Mouse (Mus musculus) neural tube, embryonic 15.5 days (tissue): ENCODE measurements at regions not wholly inside any gene's neighbourhood (a gene's known extent, or its start where the extent isn't known, plus 50 kb on each side); places are given as distances from the start of the nearest gene placed in this dataset.

Source experiments
- ATAC-seq: fragments of 200-750 bp; cut with Nextera tagmentation; 2 replicates; pipeline ENCODE4 v1.8.0; 2017; ENCODE audit warnings: mild to moderate bottlenecking, moderate TSS enrichment, moderate library complexity; ENCODE audit not compliant: low FRiP score
- H3K27ac ChIP-seq: fragments of 300-500 bp; sonication (generic); replicated peaks from 2 replicates; pipeline ENCODE4 v1.5.1; 2015; ENCODE audit warnings: mild to moderate bottlenecking, inconsistent platforms
- H3K27me3 ChIP-seq: fragments of 300-500 bp; sonication (generic); replicated peaks from 2 replicates; pipeline ENCODE4 v1.6.1; 2015; ENCODE audit warnings: inconsistent platforms
- H3K36me3 ChIP-seq: fragments of 300-500 bp; sonication (generic); 2 replicates; pipeline ENCODE4 v1.6.1; 2015; ENCODE audit warnings: inconsistent platforms
- H3K4me1 ChIP-seq: fragments of 300-500 bp; sonication (generic); 2 replicates; pipeline ENCODE4 v1.6.1; 2015; ENCODE audit warnings: inconsistent platforms
- H3K4me2 ChIP-seq: fragments of 300-500 bp; sonication (generic); 2 replicates; pipeline ENCODE4 v1.6.1; 2015; ENCODE audit warnings: inconsistent platforms, mild to moderate bottlenecking, moderate library complexity
- H3K4me3 ChIP-seq: fragments of 300-500 bp; sonication (generic); replicated peaks from 2 replicates; pipeline ENCODE4 v1.5.1; 2015; ENCODE audit warnings: mild to moderate bottlenecking, inconsistent platforms
- H3K9ac ChIP-seq: fragments of 300-500 bp; sonication (generic); replicated peaks from 2 replicates; pipeline ENCODE4 v1.6.1; 2015; ENCODE audit warnings: mild to moderate bottlenecking, inconsistent platforms
- H3K9me3 ChIP-seq: fragments of 300-500 bp; sonication (generic); replicated peaks from 2 replicates; pipeline ENCODE4 v1.6.1; 2016; ENCODE audit warnings: inconsistent platforms
- WGBS: fragments of 180-500 bp; shearing (Covaris S2); methylation state at CpG from one replicate; pipeline ENCODE4 v1.1.7; 2015; ENCODE audit warnings: mixed read lengths; 5-methylcytosine and 5-hydroxymethylcytosine counted together

DNA sequence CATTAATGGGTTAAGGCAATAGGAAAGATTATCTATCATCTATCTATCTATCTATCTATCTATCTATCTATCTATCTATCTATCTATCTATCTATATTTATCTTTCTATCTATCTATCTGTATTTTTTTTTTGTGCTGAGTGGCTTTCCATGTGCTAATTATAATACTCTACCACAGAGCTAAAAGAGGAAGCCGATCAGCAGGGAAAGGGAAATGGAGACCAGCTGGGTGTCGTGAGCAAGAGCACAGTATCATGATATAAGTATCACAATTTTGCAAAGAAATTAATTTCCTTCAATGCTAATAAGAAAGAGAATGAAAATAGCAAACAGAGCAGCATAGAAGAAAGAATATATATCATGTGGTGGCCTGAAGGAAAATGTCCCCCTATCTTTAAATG lies 69.6 kb downstream of the Cldn1 start:
- Histone ChIP-seq H3K36me3 (no peaks in the 10 kb centered on the region), H3K27ac (no peak overlapping the region), H3K9me3 (no peaks in the 10 kb centered on the region), H3K9ac (no peak overlapping the region), H3K4me1 (no peaks in the 10 kb centered on the region), H3K4me2 (no peak overlapping the region), H3K27me3 (no peaks in the 10 kb centered on the region), H3K4me3 (no peak overlapping the region)
- no peak for ATAC-seq
- 78% methylated on average over 2 of the region's 2 CpGs for WGBS

GRCm38 (mm10) chr16:26291692-26292091 lies 79.9 kb downstream of the Cldn1 start:
- Histone ChIP-seq H3K4me2 (no peak overlapping the region), H3K4me3 (no peak overlapping the region), H3K27me3 (no peaks in the 10 kb centered on the region), H3K9me3 (no peaks in the 10 kb centered on the region), H3K36me3 (no peaks in the 10 kb centered on the region), H3K9ac (no peak overlapping the region), H3K4me1 (no peaks in the 10 kb centered on the region), H3K27ac (no peak overlapping the region)
- WGBS: 76% methylated on average over 2 of the region's 2 CpGs
- no peak for ATAC-seq

- ATAC-seq: no peak
- H3K4me1 ChIP-seq: no peaks in the 10 kb centered on the region
- no peak overlapping the region for H3K27ac ChIP-seq
- no peaks in the 10 kb centered on the region for H3K36me3 ChIP-seq
- H3K4me2 ChIP-seq: no peak overlapping the region
- no peak overlapping the region for H3K9ac ChIP-seq
- no peak overlapping the region for H3K4me3 ChIP-seq
- H3K9me3 ChIP-seq: no peaks in the 10 kb centered on the region
- WGBS: 85% methylated on average over 1 of the region's 1 CpGs
- no peaks in the 10 kb centered on the region for H3K27me3 ChIP-seq
These were observed 86.0 kb downstream of the Cldn1 start for GRCm38 (mm10) chr16:26285627-26286026.

DNA sequence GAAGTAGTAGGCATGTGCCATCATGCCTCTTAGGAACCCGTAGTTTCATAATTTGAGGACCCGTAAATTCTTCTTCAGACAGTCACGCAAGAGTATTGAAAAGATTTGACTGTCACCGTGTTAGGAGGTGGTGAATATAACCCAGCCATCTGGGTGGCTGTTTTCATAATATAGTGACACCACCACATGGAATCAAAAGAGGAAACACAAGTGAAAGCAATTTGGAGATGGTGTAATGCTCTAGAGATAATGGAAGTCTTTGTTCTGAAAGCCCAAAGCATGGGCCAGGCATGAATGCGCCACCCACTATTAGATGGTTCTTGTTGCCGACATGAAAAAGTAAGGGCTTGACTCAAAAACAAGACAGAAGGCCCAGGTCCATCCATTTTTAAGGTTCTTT lies 86.9 kb downstream of the Cldn1 start:
- Histone ChIP-seq H3K4me3 (no peak overlapping the region), H3K27ac (no peak overlapping the region), H3K4me1 (no peaks in the 10 kb centered on the region), H3K9me3 (no peaks in the 10 kb centered on the region), H3K27me3 (no peaks in the 10 kb centered on the region), H3K9ac (no peak overlapping the region), H3K4me2 (no peak overlapping the region), H3K36me3 (no peaks in the 10 kb centered on the region)
- 92% methylated on average over 6 of the region's 6 CpGs for WGBS
- no peak for ATAC-seq

DNA sequence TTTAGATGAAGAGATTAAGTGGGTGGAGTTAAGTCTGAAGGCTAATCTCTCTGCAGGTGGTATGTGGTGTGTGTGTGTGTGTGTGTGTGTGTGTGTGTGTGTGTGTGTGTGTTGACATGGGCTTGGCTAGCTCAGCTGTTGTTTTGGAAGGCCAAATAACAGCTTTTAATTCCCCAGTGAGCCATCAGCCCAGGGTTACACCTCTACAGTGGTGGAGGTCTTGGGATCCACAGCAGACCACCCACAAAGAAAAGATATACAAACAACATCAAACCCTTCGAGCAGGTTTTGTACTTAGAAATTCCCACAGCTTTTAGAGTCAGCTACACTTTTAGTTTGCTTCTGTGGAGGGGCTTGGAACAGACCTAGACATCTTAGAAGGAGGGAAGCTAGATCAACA lies 89.2 kb downstream of the Cldn1 start:
- no peak overlapping the region for H3K4me2 ChIP-seq
- no peaks in the 10 kb centered on the region for H3K9me3 ChIP-seq
- H3K4me1 ChIP-seq: no peaks in the 10 kb centered on the region
- no peaks in the 10 kb centered on the region for H3K27me3 ChIP-seq
- no peak overlapping the region for H3K9ac ChIP-seq
- H3K27ac ChIP-seq: no peak overlapping the region
- no peaks in the 10 kb centered on the region for H3K36me3 ChIP-seq
- no peak for ATAC-seq
- 45% methylated on average over 1 of the region's 1 CpGs for WGBS
- no peak overlapping the region for H3K4me3 ChIP-seq

- no peak for ATAC-seq
- Histone ChIP-seq H3K4me1 (no peaks in the 10 kb centered on the region), H3K27me3 (no peaks in the 10 kb centered on the region), H3K36me3 (no peaks in the 10 kb centered on the region), H3K9me3 (no peaks in the 10 kb centered on the region), H3K9ac (no peak overlapping the region), H3K27ac (no peak overlapping the region), H3K4me3 (no peak overlapping the region), H3K4me2 (no peak overlapping the region)
- 91% methylated on average over 2 of the region's 2 CpGs for WGBS
These were observed 90.1 kb downstream of the Cldn1 start for GRCm38 (mm10) chr16:26281496-26281895.

GRCm38 (mm10) chr16:26276789-26277188 lies 94.9 kb downstream of the Cldn1 start:
- H3K36me3 ChIP-seq: no peaks in the 10 kb centered on the region
- ATAC-seq: no peak
- H3K4me3 ChIP-seq: no peak overlapping the region
- H3K9me3 ChIP-seq: no peaks in the 10 kb centered on the region
- H3K4me2 ChIP-seq: no peak overlapping the region
- no peaks in the 10 kb centered on the region for H3K27me3 ChIP-seq
- no peak overlapping the region for H3K9ac ChIP-seq
- no peaks in the 10 kb centered on the region for H3K4me1 ChIP-seq
- WGBS: 100% methylated on average over 1 of the region's 1 CpGs
- H3K27ac ChIP-seq: no peak overlapping the region

DNA sequence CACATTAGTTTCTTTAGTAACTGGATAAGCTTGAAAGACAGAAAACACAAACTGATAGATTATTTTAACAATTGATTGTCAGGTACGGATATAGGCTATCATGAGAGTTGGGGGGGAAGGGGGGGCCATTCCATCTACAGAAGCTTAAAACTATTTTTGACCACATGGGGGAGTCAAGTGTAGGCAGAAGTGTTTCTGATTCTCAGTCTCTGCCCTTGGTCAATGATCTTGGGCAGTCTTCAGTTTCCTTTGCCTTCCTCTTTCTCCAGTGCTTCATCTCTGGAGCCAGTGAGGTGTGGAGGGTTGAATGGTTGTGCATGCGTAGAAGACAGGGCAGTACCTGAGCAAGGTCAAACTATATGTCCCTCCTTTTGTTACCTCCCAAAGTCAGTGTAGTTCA lies 118.8 kb downstream of the Cldn1 start:
- Histone ChIP-seq H3K36me3 (no peaks in the 10 kb centered on the region), H3K4me3 (no peak overlapping the region), H3K27me3 (no peaks in the 10 kb centered on the region), H3K4me1 (no peaks in the 10 kb centered on the region), H3K9me3 (no peaks in the 10 kb centered on the region), H3K9ac (no peak overlapping the region), H3K4me2 (no peak overlapping the region), H3K27ac (no peak overlapping the region)
- WGBS: 71% methylated on average over 2 of the region's 2 CpGs
- no peak for ATAC-seq

- H3K4me1 ChIP-seq: no peaks in the 10 kb centered on the region
- 85% methylated on average over 5 of the region's 5 CpGs for WGBS
- no peaks in the 10 kb centered on the region for H3K9me3 ChIP-seq
- no peaks in the 10 kb centered on the region for H3K27me3 ChIP-seq
- no peak overlapping the region for H3K4me2 ChIP-seq
- no peaks in the 10 kb centered on the region for H3K36me3 ChIP-seq
- no peak overlapping the region for H3K9ac ChIP-seq
- H3K27ac ChIP-seq: no peak overlapping the region
- ATAC-seq: no peak
- H3K4me3 ChIP-seq: no peak overlapping the region
These were observed 119.9 kb downstream of the Cldn1 start for GRCm38 (mm10) chr16:26251698-26252097.

- ATAC-seq: no peak
- no peaks in the 10 kb centered on the region for H3K36me3 ChIP-seq
- H3K4me2 ChIP-seq: no peak overlapping the region
- no peaks in the 10 kb centered on the region for H3K4me1 ChIP-seq
- H3K9ac ChIP-seq: no peak overlapping the region
- no peak overlapping the region for H3K27ac ChIP-seq
- WGBS: 83% methylated on average over 2 of the region's 2 CpGs
- H3K9me3 ChIP-seq: no peaks in the 10 kb centered on the region
- no peaks in the 10 kb centered on the region for H3K27me3 ChIP-seq
- H3K4me3 ChIP-seq: no peak overlapping the region
These were observed 120.6 kb downstream of the Cldn1 start for GRCm38 (mm10) chr16:26251027-26251426.

- no peaks in the 10 kb centered on the region for H3K27me3 ChIP-seq
- no peaks in the 10 kb centered on the region for H3K4me1 ChIP-seq
- H3K4me3 ChIP-seq: no peak overlapping the region
- H3K9me3 ChIP-seq: no peaks in the 10 kb centered on the region
- no peak overlapping the region for H3K9ac ChIP-seq
- H3K36me3 ChIP-seq: no peaks in the 10 kb centered on the region
- no peak overlapping the region for H3K27ac ChIP-seq
- ATAC-seq: no peak
- H3K4me2 ChIP-seq: no peak overlapping the region
These were observed 122.7 kb downstream of the Cldn1 start for GRCm38 (mm10) chr16:26248939-26249338.

DNA sequence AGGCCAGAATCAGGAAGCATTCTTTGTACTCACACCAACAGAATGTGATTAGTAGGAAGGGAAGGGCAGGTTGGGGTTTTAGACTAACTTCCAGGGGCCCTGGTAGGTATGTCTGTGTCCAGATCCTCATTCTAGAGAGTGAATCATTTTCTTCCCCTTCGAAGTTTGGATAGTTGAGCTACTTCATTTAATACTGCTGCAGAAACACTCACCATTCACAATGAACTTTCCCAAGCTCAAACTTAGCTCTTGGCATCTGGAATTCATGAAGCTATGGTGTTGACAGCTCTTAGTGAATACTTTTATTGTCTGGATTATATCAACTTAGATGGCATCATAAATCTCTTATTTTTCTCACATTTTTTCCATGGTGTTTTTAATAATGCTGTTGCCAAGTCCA lies 123.7 kb downstream of the Cldn1 start:
- no peak overlapping the region for H3K4me3 ChIP-seq
- H3K36me3 ChIP-seq: no peaks in the 10 kb centered on the region
- no peak for ATAC-seq
- H3K27ac ChIP-seq: no peak overlapping the region
- H3K9ac ChIP-seq: no peak overlapping the region
- WGBS: 93% methylated on average over 1 of the region's 1 CpGs
- H3K4me2 ChIP-seq: no peak overlapping the region
- no peaks in the 10 kb centered on the region for H3K9me3 ChIP-seq
- no peaks in the 10 kb centered on the region for H3K4me1 ChIP-seq
- H3K27me3 ChIP-seq: no peaks in the 10 kb centered on the region

DNA sequence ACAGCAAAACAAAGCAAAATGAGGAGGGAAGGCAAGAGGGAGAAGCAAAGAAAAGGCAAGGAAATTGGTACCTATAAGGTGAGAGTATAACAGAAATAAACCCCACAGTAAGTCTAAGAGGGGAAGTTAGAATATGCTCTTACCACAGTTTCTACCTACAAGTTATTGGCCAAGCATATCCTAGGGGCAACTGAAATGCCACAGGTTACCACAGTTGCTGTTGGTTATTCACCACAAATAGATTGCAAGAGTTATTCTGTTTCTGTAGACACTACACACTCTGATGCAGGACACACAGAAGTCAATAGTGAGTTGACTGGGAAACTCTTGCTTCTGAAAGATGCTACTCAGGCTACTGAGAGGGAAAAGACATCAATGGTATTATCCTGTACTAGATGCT lies 129.7 kb upstream of the P3h2 start:
- no peak overlapping the region for H3K27ac ChIP-seq
- no peaks in the 10 kb centered on the region for H3K27me3 ChIP-seq
- no peaks in the 10 kb centered on the region for H3K9me3 ChIP-seq
- no peaks in the 10 kb centered on the region for H3K4me1 ChIP-seq
- H3K4me2 ChIP-seq: no peak overlapping the region
- ATAC-seq: no peak
- H3K9ac ChIP-seq: no peak overlapping the region
- no peaks in the 10 kb centered on the region for H3K36me3 ChIP-seq
- H3K4me3 ChIP-seq: no peak overlapping the region
